ENCODE assay signal across 11 mouse cellular contexts in genomic region chr4:152610026-152610425, GRCm38 (mm10).
"Had no signal": no experiment of that assay in that cellular context is flagged by ENCODE, and none has a peak within 500 bp of the region (broad histone marks: within the 10 kb centered on the region; RNA-seq: fewer than 3 reads in every experiment).

No protein-coding gene starts in this region.

- DNase-seq: gastrocnemius, postnatal 14 days; gastrocnemius, postnatal 36 days; heart, adult 11 months; heart, adult 2 months; heart, postnatal 14 days; heart, postnatal 36 days; kidney, adult 11 months; kidney, adult 2 months; kidney, postnatal 14 days; layer of hippocampus, adult 9-11 months; layer of hippocampus, postnatal 36 days had no signal
